Mouse (Mus musculus) liver, postnatal 0 days (tissue): ENCODE measurements around the gene Lbh. TPM values are rescaled to one million over a fixed set of nuclear protein-coding genes. Genes with fewer than 3 reads are reported as not detected.

ENCODE experiments used
- ATAC-seq: fragments of 200-750 bp; cut with Nextera tagmentation; 2 replicates; pipeline ENCODE4 v1.8.0; 2017; ENCODE audit warnings: mild to moderate bottlenecking, moderate library complexity
- DNase-seq: peaks from one replicate; pipeline ENCODE4 v3.0.0-alpha.2; 2016
- H3K27ac ChIP-seq: fragments of 300-500 bp; sonication (generic); 2 replicates; pipeline ENCODE4 v1.5.1; 2014; ENCODE audit warnings: antibody characterized with exemption, moderate library complexity, mild to moderate bottlenecking, low read depth
- H3K27me3 ChIP-seq: fragments of 300-500 bp; sonication (generic); 2 replicates; pipeline ENCODE4 v1.6.1; 2014; ENCODE audit warnings: low read length, control low read depth, mixed read lengths; ENCODE audit not compliant: insufficient read depth
- H3K36me3 ChIP-seq: fragments of 300-500 bp; sonication (generic); replicated peaks from 2 replicates; pipeline ENCODE4 v1.6.1; 2014; ENCODE audit warnings: mild to moderate bottlenecking, control low read depth, low read length, moderate library complexity, mixed read lengths; ENCODE audit not compliant: insufficient read depth
- H3K4me1 ChIP-seq: fragments of 300-500 bp; sonication (generic); 2 replicates; pipeline ENCODE4 v1.6.1; 2014; ENCODE audit warnings: antibody characterized with exemption, mild to moderate bottlenecking, control low read depth; ENCODE audit not compliant: insufficient read depth
- H3K4me2 ChIP-seq: fragments of 300-500 bp; sonication (generic); 2 replicates; pipeline ENCODE4 v1.6.1; 2014; ENCODE audit warnings: low read depth, mild to moderate bottlenecking, low read length, moderate library complexity, mixed read lengths
- H3K4me3 ChIP-seq: fragments of 300-500 bp; sonication (generic); 2 replicates; pipeline ENCODE4 v1.5.1; 2014; ENCODE audit warnings: low read depth, low read length
- H3K9ac ChIP-seq: fragments of 300-500 bp; sonication (generic); replicated peaks from 2 replicates; pipeline ENCODE4 v1.6.1; 2014; ENCODE audit warnings: mild to moderate bottlenecking, moderate library complexity
- H3K9me3 ChIP-seq: fragments of 300-500 bp; sonication (generic); 2 replicates; pipeline ENCODE4 v1.6.1; 2016; ENCODE audit warnings: mild to moderate bottlenecking, control low read depth, low read length, mixed read lengths
- CTCF ChIP-seq: sonication (generic); IDR thresholded peaks from 2 replicates; pipeline ENCODE4 v1.5.1; 2016; ENCODE audit warnings: antibody characterized with exemption, low read depth
- EP300 ChIP-seq: IDR thresholded peaks from 2 replicates; pipeline ENCODE4 v1.6.1; 2016; ENCODE audit warnings: antibody characterized with exemption, low read depth, mild to moderate bottlenecking
- WGBS: fragments of 180-500 bp; shearing (Covaris S2); extraction: QIAGEN DNeasy Blood & Tissue Kit; methylation state at CpG from one replicate; pipeline ENCODE4 v1.1.7; 2014; ENCODE audit not compliant: insufficient replicate concordance; 5-methylcytosine and 5-hydroxymethylcytosine counted together
- polyA plus RNA-seq: library from polyadenylated mRNA; unstranded; fragments of >200 nt; fragmentation: Nextera tagmentation; extraction: Ambion mirVana; gene quantifications from 2 replicates; pipeline ENCODE4 v1.2.1, GENCODE M21; 2015

Gene Lbh
- 0.79 and 0.94 TPM in 2 replicates for polyA plus RNA-seq

- Histone ChIP-seq H3K27ac (peak within 1 kb of the TSS; percentile 75), H3K27me3 (peaks cover 18% of the 10 kb centered on the region), H3K4me2 (peak within 1 kb of the TSS; percentile 75), H3K4me3 (peak within 1 kb of the TSS; percentile 62), H3K4me1 (peaks cover 3% of the 10 kb centered on the region), H3K36me3 (no peaks in the 10 kb centered on the region), H3K9me3 (no peaks in the 10 kb centered on the region), H3K9ac (peak within 1 kb of the TSS; percentile 71)
- DNase-seq (peak; percentile 86), ATAC-seq (peak; percentile 80)
- under 1% methylated on average over 35 of the region's 35 CpGs for WGBS
- TF ChIP-seq EP300 (no peak; the same call in 1 of the 2 replicates), CTCF (no peak)
Observed at GRCm38 (mm10) chr17:72918053-72918452, at the start of gene Lbh. Gene Lbh (plus strand): TSS chr17:72918305.

DNA sequence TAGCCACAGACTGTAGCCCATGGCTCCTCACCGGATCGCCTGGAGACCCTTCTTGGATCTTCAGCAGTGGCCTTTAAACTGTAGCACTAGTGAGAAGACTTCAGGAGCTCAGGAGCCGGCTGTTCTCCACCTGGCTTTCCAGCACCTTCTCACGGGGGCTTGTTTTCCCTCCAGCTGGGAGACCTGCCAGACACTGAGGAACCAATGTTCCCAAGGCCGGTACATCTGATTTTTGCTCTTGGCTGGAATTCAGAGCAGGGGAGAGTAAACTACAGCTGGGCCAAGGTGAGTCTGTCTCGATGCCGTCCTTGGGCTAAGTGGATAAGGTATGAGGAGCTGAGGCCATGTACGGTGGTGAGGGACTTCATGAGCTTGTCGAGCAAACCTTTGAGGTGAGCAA is 39.1 kb upstream of the Lbh start:
- no peak for TF ChIP-seq EP300
- no peak for TF ChIP-seq CTCF
- 81% methylated on average over 9 of the region's 9 CpGs for WGBS
- Histone ChIP-seq H3K27me3 (no peaks in the 10 kb centered on the region), H3K27ac (no peak overlapping the region), H3K4me1 (no peaks in the 10 kb centered on the region), H3K4me2 (no peak overlapping the region), H3K9ac (no peak overlapping the region), H3K9me3 (no peaks in the 10 kb centered on the region), H3K4me3 (no peak overlapping the region), H3K36me3 (no peaks in the 10 kb centered on the region)
- DNase-seq (peak; percentile 6), ATAC-seq (no peak)

DNA sequence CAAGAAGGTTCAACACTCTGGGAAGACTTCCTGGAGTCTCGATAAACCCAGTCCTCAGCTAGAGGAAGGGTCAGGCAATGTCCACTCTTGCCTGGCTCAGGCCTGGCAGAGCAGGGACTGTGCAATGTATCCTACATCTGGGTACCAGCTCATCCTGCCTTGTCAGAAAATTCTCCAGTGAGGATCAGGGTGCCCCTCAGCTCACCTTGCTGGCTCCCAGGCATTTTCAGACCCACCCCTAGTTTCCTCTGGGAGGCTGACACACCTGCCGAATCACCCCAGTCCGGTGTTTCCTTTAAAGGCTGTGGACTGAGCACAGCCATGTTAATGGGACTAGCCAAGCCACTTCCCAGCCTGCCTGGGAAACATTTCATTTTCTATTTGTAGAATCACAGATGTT is 37.9 kb upstream of the Lbh start:
- Histone ChIP-seq H3K36me3 (no peaks in the 10 kb centered on the region), H3K27ac (no peak overlapping the region), H3K9ac (no peak overlapping the region), H3K4me1 (no peaks in the 10 kb centered on the region), H3K4me2 (no peak overlapping the region), H3K27me3 (no peaks in the 10 kb centered on the region), H3K4me3 (no peak overlapping the region), H3K9me3 (no peaks in the 10 kb centered on the region)
- ATAC-seq, result no peak
- TF ChIP-seq CTCF (no peak), EP300 (no peak)
- WGBS, result 62% methylated on average over 3 of the region's 3 CpGs
- DNase-seq, result peak; percentile 7

GRCm38 (mm10) chr17:72881051-72881450 is 37.1 kb upstream of the Lbh start:
- Histone ChIP-seq H3K36me3 (no peaks in the 10 kb centered on the region), H3K4me1 (no peaks in the 10 kb centered on the region), H3K27me3 (no peaks in the 10 kb centered on the region), H3K4me3 (no peak overlapping the region), H3K9ac (no peak overlapping the region), H3K27ac (no peak overlapping the region), H3K9me3 (no peaks in the 10 kb centered on the region), H3K4me2 (no peak overlapping the region)
- DNase-seq (peak; percentile 7), ATAC-seq (no peak)
- TF ChIP-seq CTCF (no peak), EP300 (no peak)
- WGBS, result 68% methylated on average over 3 of the region's 3 CpGs

- H3K27ac ChIP-seq, result no peak overlapping the region
- no peak for ATAC-seq
- TF ChIP-seq CTCF (no peak), EP300 (no peak)
- no peaks in the 10 kb centered on the region for H3K27me3 ChIP-seq
- no peak overlapping the region for H3K4me3 ChIP-seq
- DNase-seq, result peak; percentile 5
- 53% methylated on average over 1 of the region's 1 CpGs for WGBS
- H3K4me2 ChIP-seq, result no peak overlapping the region
- no peaks in the 10 kb centered on the region for H3K4me1 ChIP-seq
- H3K9me3 ChIP-seq, result no peaks in the 10 kb centered on the region
- no peak overlapping the region for H3K9ac ChIP-seq
- H3K36me3 ChIP-seq, result no peaks in the 10 kb centered on the region
Observed at GRCm38 (mm10) chr17:72881804-72882203, 36.3 kb upstream of the Lbh start.

DNA sequence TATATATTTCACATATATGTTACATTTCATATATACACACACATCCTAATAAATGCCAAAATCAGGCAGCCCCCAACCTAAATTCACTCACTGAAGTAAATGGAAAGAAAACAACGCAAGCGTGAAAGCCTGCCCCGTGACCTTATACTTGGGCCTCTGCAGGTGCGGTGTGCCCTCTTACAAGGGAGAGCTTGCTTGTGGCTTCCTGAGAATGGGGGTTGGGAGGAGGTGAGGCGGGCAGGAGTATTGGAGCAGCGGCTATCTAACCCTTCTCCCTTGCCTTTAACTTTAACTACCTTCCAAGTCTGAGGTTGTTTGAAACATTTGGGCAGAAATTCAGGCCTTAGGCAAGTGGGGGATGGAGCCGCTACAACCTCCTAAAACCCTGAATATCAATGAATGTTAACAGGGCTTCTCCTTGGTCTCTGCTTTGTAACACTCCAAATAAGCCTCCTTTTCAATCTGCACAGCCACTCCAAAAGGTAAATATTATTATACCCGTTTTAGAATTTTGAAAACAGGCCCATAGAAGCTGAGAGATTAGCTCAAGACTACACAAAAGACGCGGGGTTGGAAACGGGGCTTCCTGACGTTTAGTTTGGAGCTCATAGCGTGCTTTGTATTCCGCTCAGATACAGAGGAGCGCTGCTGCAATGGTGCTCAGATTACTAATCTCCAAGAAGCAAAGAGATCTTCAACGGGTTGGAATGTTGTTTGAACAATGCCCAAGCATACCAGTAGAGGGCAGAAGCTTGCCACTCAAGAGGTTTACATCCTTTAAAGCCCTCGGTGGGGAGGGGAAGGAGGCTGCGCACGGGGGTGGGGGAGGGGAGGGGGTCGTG is 28.3 kb upstream of the Lbh start:
- no peak for ATAC-seq

More for the DNA sequence above, 28.3 kb upstream of the Lbh start:
- no peak overlapping the region for H3K4me2 ChIP-seq
- no peaks in the 10 kb centered on the region for H3K9me3 ChIP-seq
- H3K4me1 ChIP-seq, result no peaks in the 10 kb centered on the region
- TF ChIP-seq EP300 (no peak), CTCF (peak; percentile 74)
- no peaks in the 10 kb centered on the region for H3K36me3 ChIP-seq
- H3K4me3 ChIP-seq, result no peak overlapping the region
- H3K9ac ChIP-seq, result no peak overlapping the region
- no peak overlapping the region for H3K27ac ChIP-seq
- WGBS, result 25% methylated on average over 20 of the region's 20 CpGs
- peak; percentile 40 for DNase-seq
- no peaks in the 10 kb centered on the region for H3K27me3 ChIP-seq
